Mouse (Mus musculus): ENCODE data around the gene Aoc1. TPM values are rescaled to one million over a fixed set of nuclear protein-coding genes. Genes with fewer than 3 reads are reported as not detected.

Aoc1 gene
- not detected in 3 replicates for total RNA-seq (2017)

- ATAC-seq (replicated peaks; ENCODE audit: insufficient number of reproducible peaks, low FRiP score, low TSS enrichment, poor library complexity, severe bottlenecking), result no peak
Measured at GRCm38 (mm10) chr6:48872596-48872995, at the start of gene Aoc1. Gene Aoc1, plus strand, starts transcription at chr6:48872896.

- no peak for ATAC-seq (replicated peaks; ENCODE audit: insufficient number of reproducible peaks, low FRiP score, low TSS enrichment, poor library complexity, severe bottlenecking)
Measured at GRCm38 (mm10) chr6:48825016-48825415, 47.7 kb upstream of the Aoc1 start.

- no peak for ATAC-seq (replicated peaks; ENCODE audit: insufficient number of reproducible peaks, low FRiP score, low TSS enrichment, poor library complexity, severe bottlenecking)
Measured at GRCm38 (mm10) chr6:48828976-48829375, 43.7 kb upstream of the Aoc1 start.

GRCm38 (mm10) chr6:48829651-48830050 is 43.0 kb upstream of the Aoc1 start:
- ATAC-seq (replicated peaks; ENCODE audit: insufficient number of reproducible peaks, low FRiP score, low TSS enrichment, poor library complexity, severe bottlenecking), result no peak

GRCm38 (mm10) chr6:48830241-48830640 is 42.5 kb upstream of the Aoc1 start:
- ATAC-seq (replicated peaks; ENCODE audit: insufficient number of reproducible peaks, low FRiP score, low TSS enrichment, poor library complexity, severe bottlenecking), result no peak

- ATAC-seq (replicated peaks; ENCODE audit: insufficient number of reproducible peaks, low FRiP score, low TSS enrichment, poor library complexity, severe bottlenecking), result no peak
Measured at GRCm38 (mm10) chr6:48831141-48831540, 41.6 kb upstream of the Aoc1 start.

GRCm38 (mm10) chr6:48832426-48832825 is 40.3 kb upstream of the Aoc1 start:
- ATAC-seq (replicated peaks; ENCODE audit: insufficient number of reproducible peaks, low FRiP score, low TSS enrichment, poor library complexity, severe bottlenecking), result peak; percentile 68; the same call in 1 of the 2 replicates

- ATAC-seq (replicated peaks; ENCODE audit: insufficient number of reproducible peaks, low FRiP score, low TSS enrichment, poor library complexity, severe bottlenecking), result no peak
Measured at GRCm38 (mm10) chr6:48833515-48833914, 39.2 kb upstream of the Aoc1 start.

- ATAC-seq (replicated peaks; ENCODE audit: insufficient number of reproducible peaks, low FRiP score, low TSS enrichment, poor library complexity, severe bottlenecking), result no peak
Measured at GRCm38 (mm10) chr6:48835241-48835640, 37.5 kb upstream of the Aoc1 start.

GRCm38 (mm10) chr6:48836146-48836545 is 36.5 kb upstream of the Aoc1 start:
- no peak for ATAC-seq (replicated peaks; ENCODE audit: insufficient number of reproducible peaks, low FRiP score, low TSS enrichment, poor library complexity, severe bottlenecking)

GRCm38 (mm10) chr6:48837516-48837915 is 35.2 kb upstream of the Aoc1 start:
- no peak for ATAC-seq (replicated peaks; ENCODE audit: insufficient number of reproducible peaks, low FRiP score, low TSS enrichment, poor library complexity, severe bottlenecking)

GRCm38 (mm10) chr6:48838321-48839080 is 34.2 kb upstream of the Aoc1 start:
- ATAC-seq (replicated peaks; ENCODE audit: insufficient number of reproducible peaks, low FRiP score, low TSS enrichment, poor library complexity, severe bottlenecking), result no peak

GRCm38 (mm10) chr6:48840371-48840969 is 32.2 kb upstream of the Aoc1 start, which contains the start of gene Tmem176a:
Gene Tmem176a, plus strand, starts transcription at chr6:48840919.
- no peak for ATAC-seq (replicated peaks; ENCODE audit: insufficient number of reproducible peaks, low FRiP score, low TSS enrichment, poor library complexity, severe bottlenecking)

GRCm38 (mm10) chr6:48840973-48841625 is 31.6 kb upstream of the Aoc1 start, which contains the start of gene Tmem176b:
Gene Tmem176b, minus strand, starts transcription at chr6:48841496.
- ATAC-seq (replicated peaks; ENCODE audit: insufficient number of reproducible peaks, low FRiP score, low TSS enrichment, poor library complexity, severe bottlenecking), result no peak

- ATAC-seq (replicated peaks; ENCODE audit: insufficient number of reproducible peaks, low FRiP score, low TSS enrichment, poor library complexity, severe bottlenecking), result no peak
Measured at GRCm38 (mm10) chr6:48842111-48842842, 30.4 kb upstream of the Aoc1 start.

GRCm38 (mm10) chr6:48845086-48845485 is 27.6 kb upstream of the Aoc1 start:
- ATAC-seq (replicated peaks; ENCODE audit: insufficient number of reproducible peaks, low FRiP score, low TSS enrichment, poor library complexity, severe bottlenecking), result no peak

GRCm38 (mm10) chr6:48851820-48852491 is 20.7 kb upstream of the Aoc1 start:
- no peak for ATAC-seq (replicated peaks; ENCODE audit: insufficient number of reproducible peaks, low FRiP score, low TSS enrichment, poor library complexity, severe bottlenecking)

- ATAC-seq (replicated peaks; ENCODE audit: insufficient number of reproducible peaks, low FRiP score, low TSS enrichment, poor library complexity, severe bottlenecking), result no peak
Measured at GRCm38 (mm10) chr6:48854155-48854554, 18.5 kb upstream of the Aoc1 start.
